Mouse (Mus musculus) small intestine, adult 2 months (tissue): ENCODE measurements around the gene Isl2.

ENCODE experiments used
- CTCF ChIP-seq: fragments of 200-500 bp; IDR thresholded peaks from 2 replicates; pipeline ENCODE4 v1.5.1; 2012; ENCODE audit warnings: low read depth, mild to moderate bottlenecking, control low read depth, inconsistent platforms, low read length, moderate library complexity, mixed read lengths; ENCODE audit not compliant: insufficient replicate concordance, insufficient read length; ENCODE audit errors: extremely low read depth
- POLR2A ChIP-seq: fragments of 200-500 bp; IDR thresholded peaks from 2 replicates; pipeline ENCODE4 v1.6.1; 2012; ENCODE audit warnings: low read depth, mild to moderate bottlenecking, control low read depth, inconsistent platforms, low read length, moderate library complexity

- no peak for TF ChIP-seq POLR2A
- no peak for TF ChIP-seq CTCF
These were observed 38.1 kb downstream of the Isl2 start for GRCm38 (mm10) chr9:55576571-55576970.
